Mouse (Mus musculus) cortical plate, adult 2 months (tissue): ENCODE measurements around the gene Ercc8.

Source experiments
- CTCF ChIP-seq: fragments of 200-500 bp; IDR thresholded peaks from 2 replicates; pipeline ENCODE4 v1.5.1; 2011; ENCODE audit warnings: mild to moderate bottlenecking, control low read depth, low read length; ENCODE audit not compliant: insufficient read depth; ENCODE audit errors: extremely low read depth
- POLR2A ChIP-seq: fragments of 200-500 bp; IDR thresholded peaks from 2 replicates; pipeline ENCODE4 v1.6.1; 2011; ENCODE audit warnings: mild to moderate bottlenecking, low read length, control low read depth; ENCODE audit not compliant: insufficient read depth; ENCODE audit errors: extremely low read depth

- no peak for TF ChIP-seq CTCF
- TF ChIP-seq POLR2A, result no peak
Measured at GRCm38 (mm10) chr13:108207447-108207846, 48.9 kb downstream of the Ercc8 start.
